Mouse (Mus musculus) olfactory bulb, adult 2 months (tissue): ENCODE measurements around the gene Ptpn13.

Experiments
- CTCF ChIP-seq: fragments of 200-500 bp; IDR thresholded peaks from 2 replicates; pipeline ENCODE4 v1.5.1; 2012; ENCODE audit warnings: low read depth, mild to moderate bottlenecking, low read length, moderate library complexity; ENCODE audit not compliant: insufficient read depth
- POLR2A ChIP-seq: fragments of 200-500 bp; IDR thresholded peaks from 2 replicates; pipeline ENCODE4 v1.6.1; 2012; ENCODE audit warnings: mild to moderate bottlenecking, low read depth, low read length, moderate library complexity; ENCODE audit not compliant: insufficient read depth

GRCm38 (mm10) chr5:103375226-103375625 is 49.8 kb upstream of the Ptpn13 start:
- TF ChIP-seq POLR2A (no peak), CTCF (no peak)
